Mouse (Mus musculus): ENCODE measurements around the gene Ncapd2.

DNA sequence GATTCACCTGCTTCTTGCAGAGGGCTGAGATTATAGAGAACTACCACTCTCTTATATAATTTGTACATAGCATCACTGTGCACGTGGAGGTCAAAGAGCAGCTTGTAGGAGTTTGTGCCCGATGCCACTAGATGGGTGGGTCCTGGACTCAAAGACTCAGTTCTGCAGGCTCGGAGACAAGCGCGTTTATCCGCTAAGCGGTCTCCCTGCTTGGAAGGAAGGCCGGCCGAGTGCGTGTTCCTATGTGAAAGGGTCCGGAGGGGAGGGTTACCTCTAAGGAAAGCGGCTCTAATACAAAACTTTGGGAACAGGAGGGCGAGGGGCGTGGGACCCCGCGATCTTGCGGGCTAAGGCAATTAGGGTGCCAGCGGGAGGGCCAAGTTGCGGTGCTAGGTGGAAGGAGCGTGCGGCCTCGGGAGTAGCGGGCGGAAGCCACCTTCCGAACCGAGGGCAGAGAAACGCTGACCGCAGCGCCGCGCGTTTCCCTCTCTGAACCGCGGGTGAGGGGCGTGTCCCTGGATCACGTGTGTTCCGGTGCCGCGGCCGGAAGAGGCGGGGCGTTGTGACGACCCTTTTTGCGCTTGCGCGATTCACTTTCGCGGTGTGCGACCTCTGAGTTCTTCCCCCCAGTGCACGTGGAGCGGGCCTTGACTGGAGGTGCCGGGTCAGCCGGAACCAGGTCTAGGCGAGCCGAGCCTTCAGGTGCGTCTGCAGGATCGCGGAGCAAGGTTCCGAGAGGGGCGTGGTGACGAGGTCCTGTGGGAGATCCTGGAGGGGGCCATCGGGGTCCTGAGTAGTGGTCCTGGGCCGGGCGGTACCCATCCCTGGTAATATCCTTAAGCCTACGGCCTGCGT lies 60.0 kb downstream of the Ncapd2 start, which contains the start of gene Nop2:
- TF ChIP-seq EP300 (optimal IDR thresholded peaks at IDR 0.05): no peak
- TF ChIP-seq CTCF (IDR thresholded peaks at IDR 0.05; ENCODE audit: low read depth): no peak
